Mouse (Mus musculus): ENCODE measurements around the gene Ak5.

DNA sequence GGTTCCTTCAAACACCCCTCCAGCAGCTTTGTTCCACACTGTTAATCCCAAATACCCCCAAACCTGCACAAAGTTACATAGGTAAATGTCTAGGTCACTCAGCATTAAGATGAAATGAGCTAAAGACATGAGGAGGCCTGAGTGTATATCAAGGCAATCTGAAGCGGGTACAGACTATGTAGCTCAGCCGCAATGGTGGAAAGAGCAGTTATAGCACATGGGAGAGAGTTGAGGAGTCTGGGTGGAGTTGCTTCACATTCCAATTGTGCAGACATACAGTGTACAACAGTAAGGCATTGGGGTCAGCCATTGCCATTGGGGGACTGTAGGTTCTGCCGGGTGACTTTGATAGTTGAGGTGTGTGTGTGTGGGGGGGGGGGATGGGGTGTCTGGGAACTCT lies 203.7 kb downstream of the Ak5 start:
- TF ChIP-seq CTCF (IDR thresholded peaks at IDR 0.05; ENCODE audit: low read depth) (no peak), EP300 (IDR thresholded peaks at IDR 0.05; ENCODE audit: low read depth) (no peak)

Measured in heart, postnatal 0 days (tissue).